Mouse (Mus musculus): ENCODE measurements at regions not wholly inside any gene's neighbourhood (a gene's known extent, or its start where the extent isn't known, plus 50 kb on each side); places are given as distances from the start of the nearest gene placed in this dataset.
"Not testable (repeated sequence)": the region's sequence is repeated elsewhere in the genome, so short reads cannot be mapped to it uniquely, and the experiment has no call there.

DNA sequence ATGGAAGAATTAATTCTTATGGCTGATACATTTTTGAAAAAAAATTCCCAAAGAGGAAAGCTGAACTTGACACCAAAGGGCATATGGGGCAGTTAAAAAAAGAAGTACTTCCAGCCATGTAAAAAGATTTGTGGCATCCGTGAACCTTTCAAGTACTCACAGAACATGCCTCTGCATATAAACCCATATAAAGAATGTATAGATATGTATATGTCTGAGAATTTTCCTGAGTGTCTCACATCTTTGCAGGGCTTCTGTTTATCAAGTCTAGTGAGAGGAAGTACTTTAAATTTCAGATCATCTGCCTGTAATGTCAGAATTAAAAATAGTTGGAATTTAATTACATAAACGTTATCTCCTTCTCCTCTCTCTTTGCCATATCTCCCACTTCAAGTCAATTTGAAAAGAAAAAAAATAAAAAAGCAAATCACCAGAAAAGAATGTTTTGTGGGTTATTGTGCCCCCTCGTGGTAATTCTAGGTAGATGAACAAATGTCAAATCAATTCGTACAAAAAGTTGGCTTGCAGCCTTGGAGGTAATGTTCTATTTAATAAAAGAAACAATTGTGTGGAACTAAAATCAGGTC, 400.4 kb downstream of the Trib2 start:
- DNase-seq (ENCODE audit: extremely low read depth, low read depth), result no peak

DNA sequence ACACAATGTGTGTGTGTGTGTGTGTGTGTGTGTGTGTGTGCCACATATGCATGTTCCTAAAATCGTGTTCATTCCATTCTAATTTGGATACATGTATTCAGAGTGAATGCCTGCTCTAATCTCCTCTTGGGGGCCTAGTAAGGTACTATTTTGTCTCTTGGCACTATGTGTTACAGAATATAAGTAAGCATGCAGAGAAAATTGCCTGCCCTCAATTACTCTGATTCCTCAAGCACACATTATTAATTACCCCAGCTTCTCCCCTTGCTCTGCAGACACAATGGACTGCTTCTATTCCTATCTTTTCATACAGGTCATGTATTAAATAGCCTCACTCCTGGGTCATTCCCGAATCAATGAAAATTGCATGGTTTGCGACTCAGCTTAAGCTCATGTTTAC, 406.3 kb downstream of the Trib2 start:
- DNase-seq (ENCODE audit: extremely low read depth, low read depth), result no peak

DNA sequence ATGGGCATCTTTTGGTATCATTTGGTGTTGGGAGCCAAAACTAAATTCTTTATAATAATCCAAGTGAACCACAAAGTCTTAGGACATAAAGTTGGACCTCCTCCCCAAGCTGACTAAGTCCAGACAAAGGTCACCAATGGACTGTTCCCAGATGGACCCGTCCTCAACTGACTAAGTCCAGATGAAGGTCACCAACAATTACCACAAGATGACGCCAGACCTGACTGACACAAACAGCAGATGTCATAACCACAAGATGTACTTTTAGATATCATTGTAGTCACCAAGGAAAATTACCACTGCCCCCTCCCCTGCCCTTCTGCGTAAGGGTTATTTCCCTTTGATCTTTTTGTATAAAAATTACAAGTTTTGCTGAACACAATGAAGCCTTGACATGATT, 409.1 kb downstream of the Trib2 start:
- not testable (repeated sequence) for DNase-seq (ENCODE audit: extremely low read depth, low read depth)

DNA sequence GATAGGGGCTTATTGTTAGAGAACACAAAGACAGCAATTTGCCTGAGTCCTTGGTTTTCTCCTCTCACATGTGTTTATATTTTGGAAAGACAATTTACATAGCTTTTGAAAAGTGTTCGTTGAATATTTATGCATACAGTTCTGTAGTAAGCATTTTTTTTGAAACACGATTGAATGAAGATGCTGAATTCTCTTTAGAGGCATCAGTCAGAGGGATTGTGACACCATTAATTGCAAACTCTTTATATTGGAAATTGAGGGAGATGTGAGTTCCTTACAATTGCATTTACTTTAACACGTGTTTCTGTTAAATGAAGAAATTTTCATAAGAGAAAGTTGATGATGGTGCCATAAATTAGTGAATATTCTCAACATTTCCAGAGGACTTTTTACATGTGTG, 424.1 kb downstream of the Trib2 start:
- DNase-seq (ENCODE audit: extremely low read depth, low read depth), result no peak

DNA sequence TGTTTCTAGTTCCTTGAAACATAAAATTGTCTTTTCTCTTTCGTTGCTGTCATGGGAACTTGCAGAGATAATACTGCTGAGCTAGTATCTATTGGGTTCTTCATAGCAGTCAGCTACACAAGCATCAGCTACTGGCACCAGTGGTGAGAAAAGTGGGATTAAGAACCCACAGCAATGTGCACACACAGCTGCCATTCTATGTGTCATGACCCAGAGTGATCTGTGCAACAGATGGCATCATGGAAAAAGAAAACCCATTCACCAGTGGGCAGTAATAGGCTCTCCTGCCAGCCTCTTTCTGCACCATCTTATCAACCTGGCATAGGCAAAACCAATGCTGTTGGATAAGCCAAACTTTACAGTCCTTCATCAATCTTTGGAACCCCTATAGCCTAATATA, 428.1 kb downstream of the Trib2 start:
- DNase-seq (ENCODE audit: extremely low read depth, low read depth), result no peak

DNA sequence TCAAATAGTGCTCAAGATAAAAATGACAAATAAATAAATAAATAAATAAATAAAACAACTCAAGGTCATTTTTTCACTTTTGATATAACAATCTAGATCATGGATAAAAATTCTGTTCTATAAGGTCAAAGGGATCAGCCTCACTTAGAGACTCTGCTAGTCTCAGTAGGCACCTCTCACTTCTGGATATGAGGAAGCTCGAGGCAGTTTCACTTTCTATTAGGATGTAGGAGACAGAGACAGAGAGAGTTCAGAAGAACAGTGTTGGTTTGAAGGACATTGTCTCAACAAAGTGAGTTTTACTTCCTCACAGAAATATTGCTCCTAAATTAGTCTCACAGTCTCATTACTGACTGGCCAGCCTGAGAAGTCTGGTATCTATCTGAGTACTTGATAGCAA, 458.9 kb downstream of the Trib2 start:
- DNase-seq (ENCODE audit: extremely low read depth, low read depth), result no peak

DNA sequence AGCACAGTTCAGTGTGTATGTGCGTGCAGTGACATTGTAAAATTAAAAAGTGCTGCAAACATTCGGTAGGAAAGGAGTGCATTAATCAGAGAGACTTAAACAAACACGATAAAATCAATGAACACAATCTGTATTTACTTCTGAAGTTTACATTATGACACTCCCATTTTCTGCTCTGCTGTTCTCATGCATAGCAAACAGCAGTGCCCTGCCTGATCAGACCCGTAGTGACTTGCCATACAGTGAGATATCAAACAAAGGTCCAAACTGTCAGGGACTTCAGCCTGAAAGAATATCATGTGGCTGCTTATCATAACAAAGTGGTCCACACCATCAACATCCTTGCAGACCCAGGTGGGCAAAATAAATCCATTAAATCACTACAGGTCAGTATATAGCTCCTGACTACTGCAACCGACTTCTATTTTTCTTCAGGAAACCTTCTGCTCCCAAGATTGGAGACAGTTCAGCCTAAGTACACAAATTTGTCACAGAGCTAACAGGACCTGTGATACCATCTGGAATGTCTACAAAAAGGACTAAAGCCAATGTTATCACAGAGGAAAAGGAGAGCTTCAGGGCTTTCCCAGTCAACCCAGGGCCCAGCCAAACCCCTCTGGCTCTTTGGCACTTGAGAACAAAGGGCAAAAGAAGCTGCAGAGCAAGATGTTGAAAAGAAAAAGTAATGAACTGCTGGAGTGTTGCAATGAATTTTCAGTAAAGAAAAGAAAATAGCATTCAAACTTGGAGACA, 495.8 kb downstream of the Trib2 start:
- no peak for DNase-seq (ENCODE audit: extremely low read depth, low read depth)

DNA sequence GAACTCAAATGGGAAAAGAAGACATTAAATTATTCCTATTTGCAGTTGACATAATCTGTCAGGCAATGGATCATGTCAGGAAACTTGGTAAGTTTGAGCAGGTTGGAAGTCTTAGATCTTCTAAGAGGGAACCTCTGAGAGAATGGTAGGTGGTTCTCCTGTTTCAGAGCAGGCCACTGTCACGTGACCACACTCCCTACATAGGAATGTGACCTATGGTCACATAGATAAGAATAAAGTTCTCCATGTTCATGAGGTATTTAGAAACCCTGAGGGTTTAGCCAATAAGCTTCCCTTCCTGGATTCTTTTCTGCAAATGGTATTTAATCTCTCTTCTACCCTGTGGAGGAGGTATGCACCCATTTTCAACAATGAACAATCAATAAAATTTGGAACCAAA, 497.1 kb downstream of the Trib2 start:
- no peak for DNase-seq (ENCODE audit: extremely low read depth, low read depth)

DNA sequence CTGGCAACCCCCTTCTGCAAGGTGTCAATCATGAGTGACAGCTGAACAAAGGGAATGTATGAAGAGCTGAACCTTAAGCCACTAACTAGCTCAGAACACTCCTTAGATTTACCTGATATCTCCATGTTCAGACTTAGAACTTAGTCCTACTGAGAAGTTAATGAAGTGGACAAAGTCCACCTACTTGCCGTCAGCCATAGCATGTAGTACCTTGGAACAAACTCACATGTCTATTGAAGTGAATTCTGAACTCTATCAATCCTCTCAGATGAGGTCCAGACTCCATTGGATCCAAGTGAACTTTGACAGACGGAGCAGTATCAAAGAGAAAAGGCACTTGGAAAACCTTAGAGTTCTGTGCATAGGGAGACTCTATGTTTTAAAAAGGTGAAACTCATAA, 521.8 kb downstream of the Trib2 start:
- no peak for DNase-seq (ENCODE audit: extremely low read depth, low read depth)

DNA sequence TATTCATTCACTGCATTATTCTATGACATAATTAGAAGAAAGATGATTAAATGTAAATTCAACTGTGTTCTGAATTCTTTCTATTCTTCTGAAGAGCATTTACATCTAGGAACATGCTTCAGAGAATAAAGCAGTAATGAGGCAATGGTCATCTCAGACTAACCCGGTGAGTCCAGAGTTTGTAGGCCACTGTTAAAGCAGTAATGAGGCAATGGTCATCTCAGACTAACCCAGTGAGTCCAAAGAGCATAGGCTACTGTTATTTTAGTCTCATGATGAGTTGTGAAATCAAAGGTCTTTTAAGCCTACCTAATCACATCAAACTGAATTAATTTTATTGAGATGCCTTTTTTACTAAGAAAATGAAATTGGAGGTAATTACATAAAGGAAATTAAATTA, 554.6 kb downstream of the Trib2 start:
- no peak for DNase-seq (ENCODE audit: extremely low read depth, low read depth)

DNA sequence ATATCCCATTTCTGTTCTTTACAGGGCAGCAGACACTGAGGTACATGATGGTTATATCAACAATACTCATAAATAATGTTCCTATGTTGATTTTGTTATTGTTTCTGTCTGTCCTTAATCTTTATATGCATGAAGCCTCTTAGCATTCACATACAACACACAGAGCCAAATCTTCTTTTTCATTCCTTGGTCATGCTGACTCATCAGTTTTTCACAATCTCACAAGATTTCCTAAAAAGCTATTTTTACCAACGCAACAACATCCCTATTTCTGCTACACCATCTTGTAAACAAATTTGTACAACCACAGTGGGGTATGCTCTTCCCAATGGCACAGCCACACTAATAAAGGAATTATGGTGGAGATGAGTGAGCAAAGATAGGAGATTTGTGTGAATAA, 555.1 kb downstream of the Trib2 start:
- no peak for DNase-seq (ENCODE audit: extremely low read depth, low read depth)

DNA sequence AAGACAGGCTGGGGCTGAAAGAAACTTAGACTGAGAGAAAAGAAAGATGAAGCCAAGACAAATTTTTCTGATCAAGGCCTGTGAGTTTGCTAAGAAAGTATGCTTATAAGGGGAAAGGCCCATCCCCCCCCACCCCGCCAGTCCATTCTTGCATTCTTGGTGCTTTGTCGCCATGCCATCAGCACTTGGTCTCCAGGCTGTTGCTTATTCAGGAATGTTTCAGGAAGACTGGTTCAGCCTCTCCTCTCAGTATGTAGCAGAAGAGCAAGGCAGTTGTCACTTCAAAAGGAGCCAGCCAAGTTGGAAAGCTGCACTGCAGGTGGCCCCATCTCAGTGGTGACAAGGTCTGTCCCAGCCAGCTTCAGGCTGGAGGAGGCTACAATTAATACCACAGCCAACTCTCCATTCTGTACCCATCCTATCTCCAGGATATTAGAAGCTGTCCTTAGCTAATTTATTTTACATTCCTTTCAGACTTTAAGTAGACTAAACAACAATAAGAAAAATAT, 555.8 kb downstream of the Trib2 start:
- DNase-seq (ENCODE audit: extremely low read depth, low read depth), result no peak

DNA sequence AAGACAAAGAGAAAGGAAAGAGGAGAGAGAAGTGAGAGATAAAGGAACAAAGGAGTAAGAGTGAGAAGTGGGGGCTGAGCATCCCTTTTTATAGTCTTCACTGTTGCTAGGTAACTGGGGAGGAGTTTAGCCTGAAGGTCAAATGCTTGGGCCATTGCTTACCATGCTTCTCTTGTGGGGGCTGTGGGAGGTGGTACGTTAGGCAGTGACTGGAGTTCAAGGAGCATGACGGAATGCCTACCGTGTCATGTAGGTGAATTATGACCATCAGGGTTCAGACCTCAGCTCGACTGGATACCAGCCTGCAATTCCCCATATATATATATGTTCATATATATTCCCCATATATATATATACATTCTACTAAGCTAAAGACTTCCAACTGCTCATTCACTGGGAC, 571.8 kb downstream of the Trib2 start:
- DNase-seq (ENCODE audit: extremely low read depth, low read depth), result no peak

DNA sequence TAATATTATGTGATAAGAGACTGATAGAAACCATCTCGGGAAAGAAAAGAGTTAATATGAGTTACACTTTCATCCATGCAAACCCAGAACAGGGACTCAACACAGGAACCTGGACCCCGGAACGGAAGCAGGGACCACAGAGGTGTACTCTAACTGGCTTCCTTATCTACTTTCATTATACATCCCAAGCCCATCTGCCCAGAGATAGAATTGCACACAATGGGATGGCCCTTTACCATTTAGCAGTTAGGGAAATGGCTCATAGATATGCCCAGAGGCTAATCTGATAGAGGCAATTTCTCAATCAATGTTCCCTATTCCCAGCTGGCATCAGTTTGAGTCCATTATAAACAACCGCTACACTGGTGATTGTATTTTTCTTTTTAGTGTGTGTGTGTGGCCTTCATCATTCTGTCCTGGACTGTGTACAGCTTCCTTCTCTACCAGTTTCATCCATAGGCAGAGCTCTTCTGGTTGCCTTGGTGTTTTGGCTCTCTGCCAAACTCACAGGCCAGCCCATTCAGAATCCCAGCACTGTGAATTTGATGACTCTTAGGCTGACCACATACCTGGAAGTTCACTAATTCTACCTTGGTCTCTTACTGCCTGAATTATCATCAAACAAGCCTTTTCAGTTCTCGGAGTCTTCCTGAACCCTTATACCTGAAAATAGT, 594.1 kb downstream of the Trib2 start:
- no peak for DNase-seq (ENCODE audit: extremely low read depth, low read depth)

DNA sequence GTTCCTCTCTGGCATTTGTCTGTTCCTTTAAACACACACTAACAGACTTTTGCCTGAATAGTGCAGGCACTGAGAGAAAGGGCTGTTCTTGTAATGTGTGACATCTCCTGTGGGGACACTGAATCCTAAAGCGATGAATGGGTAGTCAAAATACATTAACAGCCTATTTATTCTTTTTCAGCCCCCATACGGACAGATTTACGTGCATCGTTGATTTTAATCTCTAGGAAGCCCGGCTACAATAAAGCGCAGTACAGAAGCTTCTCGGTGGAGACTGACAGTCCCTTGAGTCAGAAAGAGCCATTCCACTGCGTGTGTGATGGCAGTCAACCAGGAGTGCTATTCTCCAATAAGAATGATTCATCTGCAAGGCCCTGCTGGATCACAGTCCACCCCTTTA, 598.2 kb downstream of the Trib2 start:
- no peak for DNase-seq (ENCODE audit: extremely low read depth, low read depth)

DNA sequence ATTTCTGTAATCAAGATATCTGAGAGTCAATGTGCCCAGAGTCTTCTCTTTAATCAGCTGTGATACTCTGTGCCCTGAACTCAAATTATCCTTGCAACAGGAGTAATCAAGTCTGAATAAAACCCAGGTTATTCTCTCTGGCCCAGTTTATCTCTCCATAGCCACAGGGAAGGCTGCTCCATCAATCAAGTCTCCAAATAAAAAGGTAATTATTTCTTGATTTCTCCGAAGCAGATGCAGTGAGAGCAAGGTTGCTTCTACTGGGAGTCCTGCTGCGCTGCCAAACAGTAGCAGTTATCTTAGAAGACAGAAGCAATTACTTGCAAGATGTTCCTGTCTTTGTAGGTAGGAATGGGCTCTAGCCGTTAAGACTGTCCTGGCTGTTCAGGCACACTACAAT, 600.5 kb downstream of the Trib2 start:
- no peak for DNase-seq (ENCODE audit: extremely low read depth, low read depth)

DNA sequence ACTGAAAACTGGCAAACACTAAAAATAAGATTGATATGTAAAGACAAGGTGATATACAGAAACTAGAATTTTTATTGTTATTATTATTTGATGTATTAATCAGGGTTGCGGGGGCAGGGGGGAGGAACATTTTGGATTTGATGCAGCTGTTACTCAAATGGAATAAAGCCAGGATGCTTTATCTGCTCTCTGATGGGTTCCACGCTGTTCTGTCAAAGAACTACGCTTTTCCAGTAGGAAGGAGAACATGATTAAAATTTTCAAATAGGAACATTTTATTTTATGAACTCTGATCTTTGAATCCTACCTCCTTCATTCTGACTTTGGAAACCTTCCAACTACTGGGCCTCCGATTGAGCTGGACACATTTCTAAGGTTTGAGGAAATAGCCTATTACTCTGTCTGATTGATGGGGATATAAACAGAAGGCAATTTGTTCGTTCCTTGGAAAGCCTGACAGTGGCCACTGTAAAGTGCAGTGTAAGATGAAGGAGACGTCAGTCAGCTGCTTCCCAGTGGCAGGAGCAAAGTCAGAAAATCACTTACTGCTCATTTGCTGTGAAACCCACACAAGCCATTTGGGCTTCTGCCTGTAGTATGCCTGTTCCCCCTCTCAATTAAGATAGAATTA, 642.2 kb downstream of the Trib2 start:
- no peak for DNase-seq (ENCODE audit: extremely low read depth, low read depth)

DNA sequence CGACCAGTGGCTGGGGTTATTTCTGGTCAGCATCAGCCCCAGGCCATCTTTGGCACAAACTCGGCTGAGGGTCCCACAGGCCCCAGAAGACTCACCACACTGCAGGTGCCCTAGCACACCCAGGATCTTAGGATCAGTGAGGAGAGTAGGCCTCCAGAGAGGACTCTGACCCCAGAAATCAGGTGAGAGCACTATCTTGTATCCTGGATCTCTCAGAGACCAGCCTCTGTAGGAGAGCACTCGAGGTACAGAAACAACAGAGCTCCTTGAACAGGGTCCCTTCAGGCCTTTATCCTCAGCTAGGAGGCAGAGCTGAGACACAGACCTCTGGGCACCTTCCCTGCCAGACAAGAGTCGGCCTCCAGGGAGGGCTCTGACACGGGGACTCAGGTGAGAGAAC, 654.1 kb downstream of the Trib2 start:
- no peak for DNase-seq (ENCODE audit: extremely low read depth, low read depth)

DNA sequence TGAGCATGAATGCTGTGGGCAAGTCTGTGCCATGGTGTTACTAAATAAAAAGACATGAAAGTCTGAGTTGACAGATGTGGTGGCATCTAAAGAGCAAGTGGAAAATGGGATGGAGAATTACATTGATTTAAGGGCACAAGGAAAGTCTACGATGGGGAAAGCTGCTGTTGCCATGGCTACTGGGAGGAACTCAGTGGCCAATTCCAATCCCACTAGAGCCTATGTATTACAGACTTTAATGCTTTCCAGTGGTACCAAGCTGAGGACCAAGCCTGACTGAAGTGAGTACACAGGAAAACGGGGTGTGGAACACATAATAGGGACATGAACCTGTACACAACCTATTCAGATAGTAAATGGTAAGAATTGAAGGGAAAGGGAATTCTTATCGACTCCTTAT, 654.9 kb downstream of the Trib2 start:
- DNase-seq (ENCODE audit: extremely low read depth, low read depth), result no peak

DNA sequence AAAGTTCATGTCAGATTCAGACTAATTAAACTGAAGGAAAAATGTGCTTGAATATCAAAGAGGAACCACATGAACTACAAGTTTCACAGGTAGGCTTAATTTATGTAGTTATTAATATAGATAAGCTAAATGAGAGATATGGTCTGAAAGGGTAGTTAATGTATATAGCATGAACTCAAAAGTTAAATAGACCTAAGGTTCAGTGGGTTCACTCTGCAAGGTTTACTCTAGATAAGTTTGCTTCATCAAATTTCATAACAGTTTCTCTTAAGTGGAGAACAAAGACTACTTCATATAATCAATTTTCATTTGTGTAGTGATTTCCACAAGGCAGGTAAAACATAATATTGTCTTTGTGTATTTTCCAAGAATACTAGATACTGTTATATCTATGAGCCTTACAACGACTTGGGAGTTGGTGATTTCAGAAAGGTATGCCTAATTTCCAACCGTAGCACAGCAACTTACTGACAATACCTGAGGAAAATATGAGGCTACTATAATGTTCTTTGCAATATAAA, 656.2 kb downstream of the Trib2 start:
- DNase-seq (ENCODE audit: extremely low read depth, low read depth), result no peak

DNA sequence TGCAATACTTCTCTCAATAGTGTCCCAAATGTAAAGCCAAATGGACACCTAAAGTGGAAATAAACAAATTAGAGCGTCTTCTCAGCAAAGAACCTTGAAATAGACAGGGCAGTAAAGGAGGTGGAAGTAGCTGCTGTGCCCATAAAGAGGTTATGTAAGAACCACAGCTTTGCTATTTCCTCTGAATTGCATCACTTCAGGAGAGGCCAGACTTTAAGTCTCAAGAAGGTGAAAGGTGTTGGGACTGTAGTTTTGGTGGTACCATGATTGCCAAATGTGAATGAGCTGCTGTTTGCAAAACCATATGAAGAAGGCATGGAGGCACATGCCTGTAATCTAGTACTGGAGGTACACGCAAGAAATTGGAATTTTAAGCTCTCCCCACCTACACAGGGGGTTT, 670.3 kb downstream of the Trib2 start:
- no peak for DNase-seq (ENCODE audit: extremely low read depth, low read depth)

DNA sequence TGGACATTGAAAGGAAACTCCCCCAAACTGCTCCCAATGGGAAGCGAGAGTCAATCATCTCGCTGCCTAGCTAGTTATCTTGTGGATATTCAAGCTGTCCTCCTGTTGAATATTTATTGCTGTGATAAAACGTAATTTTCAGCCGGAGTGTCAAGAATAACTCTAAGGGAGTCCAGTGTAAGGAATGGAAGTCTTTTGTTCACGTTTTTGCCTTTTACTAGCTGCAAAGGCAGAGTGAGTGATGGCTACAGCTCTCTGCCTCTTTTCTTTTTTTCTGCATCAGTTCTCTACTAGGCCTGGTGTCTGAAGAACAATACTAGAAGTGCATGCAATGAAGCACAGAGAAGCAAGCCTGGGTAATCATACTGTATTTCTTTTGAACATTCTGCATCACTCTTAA, 679.7 kb downstream of the Trib2 start:
- no peak for DNase-seq (ENCODE audit: extremely low read depth, low read depth)
